Mouse (Mus musculus) retina, embryonic 14.5 days (tissue): ENCODE data around the gene 4931428L18Rik.
"Not testable (repeated sequence)": the region's sequence is repeated elsewhere in the genome, so short reads cannot be mapped to it uniquely, and the experiment has no call there.

Experiments used
- DNase-seq: peaks from one replicate; pipeline ENCODE4 v3.0.0-alpha.2; 2015; ENCODE audit warnings: low spot score

Gene 4931428L18Rik

DNA sequence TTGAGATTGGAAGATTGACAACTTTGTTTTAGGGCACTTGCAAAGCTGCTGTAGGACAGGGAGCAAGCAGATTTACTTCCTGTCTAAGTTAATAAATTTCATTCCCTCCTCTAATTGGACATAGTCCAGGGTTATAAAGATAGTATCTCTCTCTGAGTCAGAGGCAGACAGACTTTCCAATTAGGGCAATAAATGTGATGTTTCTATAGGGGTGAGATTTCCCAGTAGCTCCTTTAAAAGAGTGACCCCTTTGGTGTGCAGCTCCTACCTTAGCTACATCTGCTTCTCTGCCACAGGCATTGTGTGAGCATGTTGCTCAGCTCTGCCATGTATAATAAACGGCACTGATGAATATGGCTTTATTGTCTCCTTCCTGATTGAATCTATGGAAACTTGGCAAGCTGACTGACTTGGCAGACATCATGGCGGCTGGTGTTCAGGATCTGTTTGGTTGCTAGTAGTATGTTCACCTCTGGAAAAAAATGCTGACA lies 163.6 kb downstream of the 4931428L18Rik start:
- DNase-seq = no peak

DNA sequence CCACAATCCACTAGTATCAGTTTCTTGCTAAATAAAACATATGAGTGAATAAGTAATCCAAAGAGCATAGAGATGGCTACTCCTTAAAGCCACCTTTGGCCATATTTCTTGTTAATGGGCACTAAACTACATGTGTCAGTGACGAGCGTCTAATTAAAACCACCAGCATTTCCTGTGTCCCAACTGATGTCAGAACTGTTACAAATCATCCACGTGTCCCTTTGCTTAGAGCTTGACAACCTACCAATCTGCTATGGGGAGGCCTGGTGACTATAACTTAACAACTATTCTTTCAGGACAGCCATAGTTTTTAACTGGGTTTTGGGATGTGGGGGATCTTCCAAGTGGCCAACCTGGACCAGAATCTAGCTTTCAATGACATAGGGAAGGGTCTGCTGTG lies 164.3 kb downstream of the 4931428L18Rik start:
- DNase-seq = no peak

DNA sequence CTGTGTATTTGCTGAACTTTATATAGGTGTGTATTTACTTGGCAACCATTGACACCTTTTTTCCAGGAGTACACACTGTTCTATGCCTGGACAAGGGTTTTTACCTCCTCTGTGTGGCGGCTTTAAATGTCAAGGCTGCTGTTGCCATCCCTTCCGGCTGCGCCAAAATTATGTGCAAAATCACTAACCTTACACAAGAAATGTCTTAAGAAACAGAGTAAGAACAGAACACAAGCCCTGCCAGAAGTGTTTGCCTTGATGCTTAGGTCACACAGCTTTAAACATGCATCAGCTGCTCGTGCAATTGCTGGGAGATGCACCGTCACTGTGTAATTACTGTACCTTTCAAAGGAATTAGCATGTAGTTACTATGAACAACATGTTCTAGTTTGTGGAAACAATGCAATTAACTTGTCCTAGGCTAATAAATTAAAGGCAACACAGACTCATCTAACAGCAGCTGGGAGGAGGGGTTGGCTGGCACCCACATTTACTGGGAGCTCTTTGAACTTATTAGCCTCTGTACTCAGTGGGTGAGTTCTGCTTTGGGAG lies 171.0 kb downstream of the 4931428L18Rik start:
- no peak for DNase-seq

DNA sequence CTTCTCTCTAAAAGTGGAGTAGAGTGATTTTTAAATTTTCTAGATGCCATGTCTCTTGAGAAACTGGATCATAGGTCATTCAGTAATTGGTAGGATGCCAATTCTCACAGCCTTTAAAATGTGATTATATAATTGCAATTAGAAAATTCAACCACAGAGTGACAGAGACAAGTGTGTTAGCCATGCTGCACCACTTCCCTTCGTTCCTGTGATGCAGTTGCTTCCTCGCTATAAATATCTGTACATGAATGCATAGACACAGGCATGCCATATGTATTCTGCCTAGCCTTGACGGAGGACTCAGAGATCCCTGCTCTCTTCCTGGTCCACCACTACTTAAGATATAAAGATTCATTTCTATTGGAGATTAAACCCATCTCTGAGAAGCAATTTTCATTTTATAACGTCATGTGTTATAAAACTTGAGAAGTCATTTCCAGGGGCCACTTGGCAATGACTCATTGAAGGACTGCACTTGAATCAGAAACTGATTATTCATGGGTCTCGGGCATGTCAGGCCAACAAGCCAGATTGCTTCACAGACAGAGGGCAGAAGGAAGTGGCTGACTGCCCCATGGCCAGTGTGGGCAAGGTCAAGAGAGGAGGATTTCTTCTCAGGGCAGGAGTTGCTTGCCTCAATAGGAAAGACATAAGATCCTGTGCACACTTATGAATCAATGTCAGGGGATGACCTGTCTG lies 172.4 kb downstream of the 4931428L18Rik start:
- no peak for DNase-seq

DNA sequence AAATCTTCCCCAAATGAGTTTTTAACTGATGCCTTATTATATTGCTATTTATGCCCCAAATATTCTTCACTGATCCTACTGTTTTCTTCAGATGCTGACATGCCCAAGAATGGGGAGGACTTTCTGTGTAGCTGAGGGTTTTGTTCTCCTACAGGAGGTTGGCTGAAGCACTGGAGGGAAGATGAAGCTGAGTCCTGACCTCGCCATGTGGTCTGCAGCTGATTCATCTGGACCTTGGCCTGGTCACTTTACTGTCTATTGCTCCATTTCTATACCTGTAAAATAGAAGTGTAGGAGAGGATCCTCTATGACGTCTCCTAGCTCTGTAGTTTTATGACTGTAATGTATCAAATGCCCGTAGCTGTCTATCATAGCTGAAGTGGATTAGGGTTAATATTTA lies 179.3 kb downstream of the 4931428L18Rik start:
- no peak for DNase-seq

DNA sequence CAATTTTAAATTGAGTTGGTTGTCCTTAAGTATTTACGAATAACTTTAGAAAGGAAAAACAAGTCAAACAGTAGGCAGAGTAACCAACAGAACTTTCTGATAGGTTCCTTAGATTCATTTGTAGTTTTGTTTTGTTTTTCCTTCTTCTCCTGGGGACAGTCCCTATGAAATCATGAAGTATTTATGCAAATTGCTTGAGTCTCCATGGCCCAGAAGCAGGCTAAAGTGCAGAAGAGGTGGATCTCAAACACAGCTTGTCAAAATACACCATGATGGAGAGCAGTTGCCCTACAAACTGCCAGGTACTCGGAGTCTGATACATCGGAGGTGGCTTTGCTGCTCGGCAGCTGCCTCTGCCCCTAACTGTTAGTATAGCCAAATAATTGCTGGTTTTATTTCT lies 179.7 kb downstream of the 4931428L18Rik start:
- no peak for DNase-seq

- no peak for DNase-seq
Measured at GRCm38 (mm10) chr1:31033851-31034534, 188.5 kb downstream of the 4931428L18Rik start.

DNA sequence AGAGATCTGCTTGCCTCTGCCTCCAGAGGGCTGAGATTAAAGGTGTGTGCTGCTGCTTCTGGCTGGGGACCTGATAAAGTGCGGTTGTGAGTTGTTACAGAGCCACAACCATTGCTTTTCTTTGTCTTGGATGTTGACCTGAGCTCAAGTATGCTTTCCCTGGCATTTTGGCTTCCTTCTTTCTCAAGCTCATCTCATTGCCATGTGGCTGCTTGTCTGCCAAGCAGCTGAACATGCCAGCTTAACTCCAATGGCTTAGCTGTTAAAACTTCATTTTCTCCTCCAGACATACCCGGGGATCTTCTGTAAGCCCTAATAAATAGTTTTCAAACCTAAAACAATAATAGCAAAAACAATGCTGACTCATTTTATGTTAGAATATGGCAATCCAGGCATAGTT lies 190.1 kb downstream of the 4931428L18Rik start:
- no peak for DNase-seq

DNA sequence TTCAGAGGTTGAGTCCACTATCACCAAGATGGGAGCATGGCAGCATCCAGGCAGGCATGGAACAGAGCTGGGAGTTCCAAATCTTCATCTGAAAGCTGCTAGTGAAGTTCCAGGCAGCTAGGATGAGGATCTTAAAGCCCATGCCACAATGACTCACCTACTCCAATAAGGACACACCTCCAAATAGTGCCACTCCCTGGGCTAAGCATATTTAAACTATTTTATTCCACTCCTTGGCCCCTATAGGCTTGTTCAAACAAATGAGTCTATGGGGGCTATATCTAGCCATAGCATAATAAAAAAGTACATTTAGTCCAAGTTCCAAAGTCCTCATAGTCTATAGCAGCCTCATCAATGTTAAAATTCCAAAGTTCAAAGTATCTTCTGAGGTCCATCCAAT lies 199.3 kb downstream of the 4931428L18Rik start:
- no peak for DNase-seq

DNA sequence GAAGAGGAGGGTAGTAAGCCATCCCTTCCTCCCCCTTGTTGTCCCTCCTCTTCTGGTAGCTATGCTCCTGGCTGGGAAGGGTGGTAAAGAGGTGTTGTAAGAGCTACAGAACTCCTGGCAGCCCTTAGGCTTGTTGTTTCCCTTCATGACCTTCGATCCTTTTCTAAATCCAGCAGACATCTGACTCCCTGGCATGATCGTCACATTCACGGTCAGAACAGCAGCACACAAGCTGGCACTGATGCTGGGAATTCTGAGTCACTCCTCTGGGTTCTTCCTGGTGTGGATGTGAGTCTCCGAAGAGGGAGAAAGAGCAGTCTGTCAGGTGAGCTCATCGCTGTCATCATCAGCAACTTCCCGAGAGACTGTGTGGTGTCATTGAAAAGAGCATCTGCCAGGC lies 203.2 kb downstream of the 4931428L18Rik start:
- DNase-seq = no peak

DNA sequence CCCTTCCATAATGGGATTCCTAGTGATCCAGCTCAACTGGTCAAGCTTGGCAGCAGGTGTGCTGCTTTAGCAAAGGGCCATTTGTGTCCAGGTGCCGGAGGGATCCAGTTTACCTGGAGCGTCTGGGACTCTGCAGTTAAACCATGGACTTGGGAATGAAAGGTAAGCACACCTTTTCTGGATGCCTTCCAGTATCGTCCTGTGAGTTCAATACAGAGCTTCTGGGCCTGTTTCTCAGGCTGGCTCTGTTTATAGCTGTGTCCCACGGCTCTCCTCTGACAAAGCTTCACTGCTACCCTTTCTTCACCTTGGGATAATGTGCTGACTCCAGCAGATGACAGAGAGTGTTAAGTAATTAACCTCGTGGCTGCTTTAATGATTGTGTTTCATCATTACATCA lies 205.1 kb downstream of the 4931428L18Rik start:
- no peak for DNase-seq

- DNase-seq = no peak
Measured at GRCm38 (mm10) chr1:31016068-31016467, 206.4 kb downstream of the 4931428L18Rik start.

DNA sequence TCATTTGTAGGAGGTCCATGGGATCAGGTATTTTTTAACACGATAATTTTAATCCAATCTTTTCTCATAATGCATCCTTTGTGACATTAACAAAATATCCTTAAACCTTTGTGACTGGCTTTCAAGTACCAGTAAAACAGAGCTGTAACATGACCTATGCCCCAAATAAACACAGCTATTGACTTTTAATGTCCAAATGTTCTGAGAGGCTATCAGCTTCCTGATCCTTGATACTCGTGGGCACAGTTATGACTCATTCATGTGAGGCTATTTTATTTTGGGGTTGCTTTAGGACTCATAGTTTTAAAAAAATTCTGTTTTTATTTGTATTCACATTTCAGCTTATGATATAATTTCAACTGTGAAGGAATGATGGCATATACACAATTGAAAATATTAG lies 207.2 kb downstream of the 4931428L18Rik start:
- DNase-seq = no peak

DNA sequence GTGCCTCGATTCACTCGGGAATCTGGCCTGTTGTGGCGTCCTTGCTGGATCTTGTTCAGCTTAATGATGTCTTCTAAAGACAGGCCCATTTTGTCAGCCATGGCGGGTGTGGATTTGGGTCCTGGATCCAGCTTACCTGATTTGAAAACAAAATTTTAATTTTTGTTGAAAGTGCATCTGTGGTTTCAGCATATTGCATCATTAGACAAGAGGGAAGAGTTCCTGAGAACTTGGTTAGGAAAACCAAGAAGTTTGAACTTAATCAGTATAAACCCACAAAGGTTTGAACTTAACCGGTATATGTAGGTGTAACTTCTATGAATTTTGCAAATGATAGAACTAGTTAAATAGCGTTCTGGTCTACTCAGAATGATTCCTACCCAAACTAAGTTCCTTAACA lies 244.6 kb downstream of the 4931428L18Rik start, which contains the start of gene AC153137.1:
Gene AC153137.1 (minus strand): TSS at position 101 of the 400 bp plus-strand sequence.
- not testable (repeated sequence) for DNase-seq

GRCm38 (mm10) chr1:30977239-30977638 lies 245.2 kb downstream of the 4931428L18Rik start:
- not testable (repeated sequence) for DNase-seq

DNA sequence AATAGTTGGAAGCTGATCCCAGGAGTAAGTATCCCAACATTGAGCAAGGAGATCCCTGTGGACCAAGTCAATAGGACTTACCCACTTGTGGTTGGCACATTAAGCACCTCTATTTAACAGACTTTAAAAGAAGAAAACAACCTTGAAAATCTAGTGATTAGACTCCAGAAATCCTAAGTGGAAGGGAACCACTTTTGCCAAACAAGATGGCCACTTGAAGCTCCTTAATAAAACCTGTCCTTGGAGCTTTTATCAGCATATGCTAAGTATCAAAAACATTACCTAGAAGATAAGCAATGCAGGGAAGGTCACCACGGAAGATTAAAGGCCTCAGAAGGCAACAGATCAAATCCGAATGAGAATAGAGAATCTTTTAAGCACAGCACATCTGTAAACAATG lies 270.7 kb downstream of the 4931428L18Rik start:
- DNase-seq = no peak

GRCm38 (mm10) chr1:30950456-30950835 lies 272.0 kb downstream of the 4931428L18Rik start:
- DNase-seq = no peak

GRCm38 (mm10) chr1:30949710-30950455 lies 272.6 kb downstream of the 4931428L18Rik start:
- peak; percentile 98 for DNase-seq

GRCm38 (mm10) chr1:30948950-30949639 lies 273.4 kb downstream of the 4931428L18Rik start:
- DNase-seq = peak; percentile 63

GRCm38 (mm10) chr1:30948361-30948949 lies 274.0 kb downstream of the 4931428L18Rik start:
- peak; percentile 78 for DNase-seq
